Mouse (Mus musculus) bone marrow, adult 2 months (tissue): Measurements from ENCODE around the gene Ccl7. TPM values are rescaled to one million over a fixed set of nuclear protein-coding genes. Genes with fewer than 3 reads are reported as not detected.

Experiments used
- H3K27ac ChIP-seq: fragments of 200-500 bp; 2 replicates; pipeline ENCODE4 v1.5.1; 2012; ENCODE audit warnings: low read depth, mild to moderate bottlenecking, control low read depth, inconsistent platforms, low read length; ENCODE audit not compliant: control insufficient read depth, poor library complexity, insufficient read depth
- H3K4me1 ChIP-seq: fragments of 200-500 bp; 2 replicates; pipeline ENCODE4 v1.6.1; 2011; ENCODE audit warnings: low read length; ENCODE audit not compliant: control insufficient read depth, insufficient read depth
- H3K4me3 ChIP-seq: fragments of 200-500 bp; replicated peaks from 2 replicates; pipeline ENCODE3; 2011; ENCODE audit warnings: mild to moderate bottlenecking, low read depth, low read length, control low read depth; ENCODE audit not compliant: control insufficient read depth
- CTCF ChIP-seq: fragments of 200-500 bp; IDR thresholded peaks from 2 replicates; pipeline ENCODE4 v1.5.1; 2011; ENCODE audit warnings: low read length, control low read depth; ENCODE audit not compliant: control insufficient read depth, insufficient read depth
- POLR2A ChIP-seq: fragments of 200-500 bp; IDR thresholded peaks from 2 replicates; pipeline ENCODE4 v1.6.1; 2011; ENCODE audit warnings: low read depth, mild to moderate bottlenecking, control low read depth, low read length, borderline replicate concordance; ENCODE audit not compliant: control insufficient read depth
- WGBS: fragments of 180-500 bp; shearing (Covaris S2); methylation state at CpG from one replicate; pipeline ENCODE4 v1.1.7; 2018; 5-methylcytosine and 5-hydroxymethylcytosine counted together
- polyA plus RNA-seq: library from polyadenylated mRNA; stranded (reverse); fragments of >200 nt; gene quantifications from 2 replicates; pipeline ENCODE4 v1.2.4, GENCODE M21; 2011; ENCODE audit warnings: low replicate concordance; ENCODE audit not compliant: missing spikeins, insufficient read depth, insufficient read length

The Ccl7 gene
- polyA plus RNA-seq, 1 experiment: 6.4 TPM

GRCm38 (mm10) chr11:82010115-82010514, 35.4 kb upstream of the Ccl7 start:
- no peak overlapping the region for H3K4me3 ChIP-seq
- 79% methylated on average over 3 of the region's 3 CpGs for WGBS
- H3K27ac ChIP-seq: no peak overlapping the region
- H3K4me1 ChIP-seq: peaks cover 10% of the 10 kb centered on the region
- TF ChIP-seq CTCF: no peak
- TF ChIP-seq POLR2A: no peak

- Histone ChIP-seq H3K27ac (no peak overlapping the region), H3K4me3 (no peak overlapping the region), H3K4me1 (peaks cover 9% of the 10 kb centered on the region)
- TF ChIP-seq CTCF (no peak), POLR2A (no peak)
- WGBS: 65% methylated on average over 8 of the region's 8 CpGs
Measured at GRCm38 (mm10) chr11:82011411-82012193, 33.9 kb upstream of the Ccl7 start.

DNA sequence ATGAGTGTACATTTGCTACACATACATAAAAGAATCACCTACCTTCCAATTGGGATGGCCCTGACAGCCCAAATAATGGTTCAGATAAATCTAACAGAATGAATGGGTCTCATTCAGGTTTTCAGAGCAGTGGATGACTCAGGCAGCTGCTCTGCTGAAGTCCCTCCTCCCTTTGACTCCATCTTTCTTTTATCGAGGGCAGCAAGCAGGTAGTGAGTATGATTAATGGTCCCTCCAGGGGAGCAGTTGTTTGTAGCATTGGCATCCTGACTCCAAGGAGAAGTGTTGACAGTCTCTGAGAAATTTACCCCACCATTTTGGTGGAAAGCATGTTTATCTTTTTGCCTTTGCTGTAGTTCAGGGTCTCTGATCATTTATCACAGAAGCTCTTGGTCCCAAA, 31.8 kb upstream of the Ccl7 start:
- WGBS: 24% methylated on average over 1 of the region's 1 CpGs

DNA sequence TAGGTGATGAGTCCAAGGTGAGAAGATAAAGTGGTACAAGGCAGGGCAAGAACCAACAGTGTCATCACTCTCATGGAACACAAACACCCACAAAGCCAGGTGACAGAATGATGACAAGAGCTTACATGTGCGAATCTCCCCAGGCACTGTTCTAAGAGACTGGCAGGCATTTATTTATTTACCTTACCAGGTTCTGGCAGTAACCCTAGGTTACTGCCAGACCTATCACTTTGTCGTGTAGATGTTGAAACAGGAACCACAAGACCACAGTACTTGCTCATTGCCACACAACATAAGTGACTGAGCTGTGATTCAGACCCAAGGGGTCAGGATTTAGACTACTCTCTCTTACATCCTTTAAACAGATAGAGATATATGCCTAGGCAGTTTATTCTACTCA, 30.4 kb upstream of the Ccl7 start:
- no peak overlapping the region for H3K4me3 ChIP-seq
- TF ChIP-seq POLR2A: no peak
- TF ChIP-seq CTCF: no peak
- H3K4me1 ChIP-seq: no peaks in the 10 kb centered on the region
- 33% methylated on average over 2 of the region's 2 CpGs for WGBS
- no peak overlapping the region for H3K27ac ChIP-seq

More for the DNA sequence above, 31.8 kb upstream of the Ccl7 start:
- no peak overlapping the region for H3K4me3 ChIP-seq
- peaks cover 3% of the 10 kb centered on the region; the same call in 1 of the 2 replicates for H3K4me1 ChIP-seq
- H3K27ac ChIP-seq: no peak overlapping the region
- TF ChIP-seq POLR2A (no peak), CTCF (no peak)

DNA sequence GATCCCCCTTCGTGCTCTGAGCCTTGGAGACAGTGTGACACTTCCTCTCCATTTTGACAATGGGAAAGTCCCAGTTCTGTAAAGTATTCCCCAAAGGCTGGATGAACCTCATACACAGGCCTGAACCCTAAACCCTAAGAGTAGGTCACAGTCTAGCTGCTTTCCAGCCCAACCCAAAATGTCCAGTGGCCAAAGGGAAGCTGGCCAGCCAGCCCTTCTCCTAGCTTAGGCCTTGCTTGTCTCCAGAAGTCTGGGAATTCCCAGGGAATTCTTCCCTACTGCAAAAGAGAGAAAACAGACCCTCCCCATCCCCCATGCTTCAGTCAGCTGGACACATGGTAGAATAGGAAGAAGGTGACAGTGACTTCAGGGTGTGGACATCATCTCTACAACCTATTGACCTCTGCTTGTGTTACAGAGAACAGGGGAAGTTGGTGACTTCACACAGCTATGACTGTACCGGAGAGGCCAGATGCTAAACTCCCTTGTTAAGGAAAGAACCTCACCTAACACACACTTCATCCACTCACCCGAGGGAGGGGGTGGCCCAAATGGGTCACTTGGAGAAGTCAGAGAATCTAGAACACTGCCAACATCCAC, 29.2 kb upstream of the Ccl7 start:
- WGBS: 65% methylated on average over 3 of the region's 3 CpGs
- no peak overlapping the region for H3K4me3 ChIP-seq
- no peak for TF ChIP-seq POLR2A
- H3K27ac ChIP-seq: no peak overlapping the region
- H3K4me1 ChIP-seq: no peaks in the 10 kb centered on the region

DNA sequence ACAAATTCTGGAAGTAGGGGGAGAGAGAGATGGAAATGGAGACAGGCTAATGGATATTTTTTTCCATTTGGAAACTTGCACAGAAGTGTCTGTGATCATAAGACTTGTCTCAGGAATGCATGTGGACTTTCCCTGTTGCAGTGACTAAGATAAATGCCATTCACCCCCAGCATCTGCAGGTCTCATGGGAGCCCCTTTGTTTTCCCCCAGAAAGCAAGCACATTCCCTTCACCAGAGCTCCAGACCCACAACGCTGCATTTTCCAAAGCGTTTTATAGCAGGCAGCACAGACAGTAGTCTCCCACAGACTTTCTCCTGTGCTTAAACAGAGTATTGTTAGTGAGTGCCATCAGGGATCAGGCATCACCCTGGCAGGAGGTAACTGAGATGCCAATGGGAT, 26.1 kb upstream of the Ccl7 start:
- H3K27ac ChIP-seq: no peak overlapping the region
- peaks cover 2% of the 10 kb centered on the region; the same call in 1 of the 2 replicates for H3K4me1 ChIP-seq
- TF ChIP-seq CTCF (no peak), POLR2A (no peak)
- no peak overlapping the region for H3K4me3 ChIP-seq
- WGBS: 61% methylated on average over 2 of the region's 2 CpGs

- TF ChIP-seq POLR2A: no peak
- TF ChIP-seq CTCF: no peak
- Histone ChIP-seq H3K4me1 (peaks cover 2% of the 10 kb centered on the region; the same call in 1 of the 2 replicates), H3K4me3 (no peak overlapping the region), H3K27ac (no peak overlapping the region)
Measured at GRCm38 (mm10) chr11:82019793-82020192, 25.7 kb upstream of the Ccl7 start.

DNA sequence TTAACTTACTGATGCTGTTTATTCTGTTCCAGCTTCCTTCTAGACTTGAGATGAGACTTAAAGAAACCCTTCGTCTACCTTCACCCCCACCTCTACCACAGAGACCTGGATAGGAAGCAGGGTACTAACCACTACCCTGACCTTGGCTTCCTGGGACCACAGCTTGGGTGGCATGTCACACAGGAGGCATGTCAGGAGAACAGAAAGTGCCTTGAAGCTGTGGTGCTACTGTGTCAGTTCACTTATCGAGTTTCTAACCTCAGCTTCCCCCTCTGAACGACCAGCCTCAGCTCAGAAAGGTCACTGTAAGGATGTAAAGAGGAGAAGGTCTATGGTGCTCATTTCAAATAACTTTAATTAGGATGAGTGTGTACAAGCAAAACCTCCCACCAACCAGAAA, 24.1 kb upstream of the Ccl7 start:
- peaks cover 2% of the 10 kb centered on the region; the same call in 1 of the 2 replicates for H3K4me1 ChIP-seq
- no peak overlapping the region for H3K27ac ChIP-seq
- no peak for TF ChIP-seq CTCF
- no peak for TF ChIP-seq POLR2A
- no peak overlapping the region for H3K4me3 ChIP-seq
- WGBS: 2% methylated on average over 3 of the region's 3 CpGs
